Mouse (Mus musculus): ENCODE data around the gene Fam71e2.

The Fam71e2 gene

GRCm38 (mm10) chr7:4739041-4739543 is 32.0 kb downstream of the Fam71e2 start:
- DNase-seq, result no peak

- DNase-seq, result no peak
Observed at GRCm38 (mm10) chr7:4732968-4733392, 38.1 kb downstream of the Fam71e2 start.

GRCm38 (mm10) chr7:4731090-4731489 is 40.0 kb downstream of the Fam71e2 start:
- DNase-seq, result no peak

- no peak for DNase-seq
Observed at GRCm38 (mm10) chr7:4725169-4725568, 45.9 kb downstream of the Fam71e2 start, which contains the start of gene Tmem150b. TSS of gene Tmem150b (minus strand) at chr7:4725249.

GRCm38 (mm10) chr7:4724359-4724758 is 46.7 kb downstream of the Fam71e2 start:
- no peak for DNase-seq

GRCm38 (mm10) chr7:4723508-4723907 is 47.6 kb downstream of the Fam71e2 start:
- DNase-seq, result peak; percentile 32

GRCm38 (mm10) chr7:4719276-4719675 is 51.8 kb downstream of the Fam71e2 start:
- DNase-seq, result no peak

GRCm38 (mm10) chr7:4716955-4717354 is 54.1 kb downstream of the Fam71e2 start:
- no peak for DNase-seq

- no peak for DNase-seq
Observed at GRCm38 (mm10) chr7:4712594-4712993, 58.5 kb downstream of the Fam71e2 start.

- no peak for DNase-seq
Observed at GRCm38 (mm10) chr7:4705098-4705497, 66.0 kb downstream of the Fam71e2 start.

Measured in right cerebral cortex, postnatal 25 days (tissue).